Mouse (Mus musculus): ENCODE measurements around the gene Ate1. TPM values are rescaled to one million over a fixed set of nuclear protein-coding genes. Genes with fewer than 3 reads are reported as not detected.

Ate1 gene
- polyA plus RNA-seq, 1 experiment from 2014 or later, result 69.9 TPM

- Histone ChIP-seq H3K4me1 (ENCODE audit: control insufficient read depth, insufficient read depth, low read length) (no peaks in the 10 kb centered on the region), H3K27me3 (ENCODE audit: control insufficient read depth, insufficient read depth, low read length) (no peaks in the 10 kb centered on the region), H3K4me2 (replicated peaks; ENCODE audit: low read depth, low read length) (no peak overlapping the region), H3K27ac (ENCODE audit: low read length) (no peak overlapping the region), H3K9ac (replicated peaks; ENCODE audit: low read depth, low read length) (no peak overlapping the region), H3K9me3 (ENCODE audit: control insufficient read depth, low read depth, low read length) (no peaks in the 10 kb centered on the region), H3K36me3 (ENCODE audit: control insufficient read depth, insufficient read depth, low read length) (no peaks in the 10 kb centered on the region), H3K4me3 (ENCODE audit: low read depth, low read length) (no peak overlapping the region)
- ATAC-seq (ENCODE audit: insufficient number of reproducible peaks, insufficient read depth, low FRiP score, low read depth), result no peak
- WGBS, result 56% methylated on average over 5 of the region's 5 CpGs
These were observed 32.6 kb upstream of the Ate1 start for GRCm38 (mm10) chr7:130552780-130553179.

DNA sequence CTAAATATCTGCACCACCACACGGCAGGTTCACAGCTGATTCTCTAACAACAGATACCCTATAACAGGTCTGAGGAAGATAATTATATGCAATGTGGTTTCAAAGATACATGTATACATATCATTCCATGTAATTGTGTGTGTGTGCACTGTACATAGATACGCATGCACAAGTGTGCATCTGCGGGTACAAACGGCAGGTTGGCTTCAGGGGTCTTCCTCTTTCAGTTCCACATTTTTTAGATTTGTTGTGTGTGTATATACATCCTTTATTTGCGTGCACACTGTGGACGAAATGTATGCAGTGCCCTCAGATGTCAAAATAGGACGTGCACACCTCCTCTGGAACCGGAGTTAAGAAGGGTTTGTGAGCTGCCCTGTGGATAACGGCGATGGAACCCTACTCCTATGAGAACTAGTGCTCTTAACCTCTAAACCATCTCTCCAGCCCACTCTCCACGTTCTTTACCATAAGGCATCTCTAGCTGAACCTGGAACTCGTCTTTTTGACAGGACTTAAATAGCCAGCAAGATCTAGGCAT lies 27.5 kb upstream of the Ate1 start:
- Histone ChIP-seq H3K4me1 (ENCODE audit: control insufficient read depth, insufficient read depth, low read length) (peaks cover 12% of the 10 kb centered on the region; the same call in 1 of the 2 replicates), H3K27ac (ENCODE audit: low read length) (peak overlapping the region; percentile 12; the same call in 1 of the 2 replicates), H3K9ac (replicated peaks; ENCODE audit: low read depth, low read length) (no peak overlapping the region), H3K36me3 (ENCODE audit: control insufficient read depth, insufficient read depth, low read length) (peaks cover 12% of the 10 kb centered on the region; the same call in 1 of the 2 replicates), H3K4me2 (replicated peaks; ENCODE audit: low read depth, low read length) (peak overlapping the region; percentile 22; the same call in 1 of the 2 replicates), H3K9me3 (ENCODE audit: control insufficient read depth, low read depth, low read length) (no peaks in the 10 kb centered on the region), H3K4me3 (ENCODE audit: low read depth, low read length) (peak overlapping the region; percentile 65), H3K27me3 (ENCODE audit: control insufficient read depth, insufficient read depth, low read length) (no peaks in the 10 kb centered on the region)
- no peak for ATAC-seq (ENCODE audit: insufficient number of reproducible peaks, insufficient read depth, low FRiP score, low read depth)
- 84% methylated on average over 12 of the region's 12 CpGs for WGBS

- peak overlapping the region; percentile 63 for H3K9ac ChIP-seq (replicated peaks; ENCODE audit: low read depth, low read length)
- WGBS, result under 1% methylated on average over 83 of the region's 84 CpGs
- peak; percentile 93 for ATAC-seq (ENCODE audit: insufficient number of reproducible peaks, insufficient read depth, low FRiP score, low read depth)
- peak overlapping the region; percentile 65 for H3K4me3 ChIP-seq (ENCODE audit: low read depth, low read length)
- H3K36me3 ChIP-seq (ENCODE audit: control insufficient read depth, insufficient read depth, low read length), result peaks cover 19% of the 10 kb centered on the region; the same call in 1 of the 2 replicates
- no peaks in the 10 kb centered on the region for H3K27me3 ChIP-seq (ENCODE audit: control insufficient read depth, insufficient read depth, low read length)
- peak overlapping the region; percentile 99 for H3K27ac ChIP-seq (ENCODE audit: low read length)
- H3K4me1 ChIP-seq (ENCODE audit: control insufficient read depth, insufficient read depth, low read length), result peaks cover 12% of the 10 kb centered on the region; the same call in 1 of the 2 replicates
- H3K4me2 ChIP-seq (replicated peaks; ENCODE audit: low read depth, low read length), result peak overlapping the region; percentile 95
- no peaks in the 10 kb centered on the region for H3K9me3 ChIP-seq (ENCODE audit: control insufficient read depth, low read depth, low read length)
These were observed 26.8 kb upstream of the Ate1 start for GRCm38 (mm10) chr7:130546791-130547484.

DNA sequence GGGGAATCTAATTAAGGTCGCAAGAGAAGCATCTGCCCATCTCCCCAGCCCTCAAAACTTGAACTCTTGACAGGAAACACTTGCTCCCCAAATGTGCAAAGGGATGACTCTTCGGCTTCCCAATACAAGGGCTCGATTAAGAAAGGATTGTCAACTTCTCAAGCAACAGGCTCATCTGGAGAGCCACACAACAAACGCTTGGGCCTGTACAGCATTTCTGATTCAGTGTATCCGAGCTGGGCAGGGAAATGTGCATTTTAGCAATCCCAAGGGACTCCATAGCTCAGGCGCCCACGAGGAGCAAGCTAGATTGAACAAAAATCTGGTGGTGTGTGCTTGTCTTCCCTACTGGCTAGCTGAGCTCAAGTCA lies 26.2 kb upstream of the Ate1 start:
- Histone ChIP-seq H3K4me2 (replicated peaks; ENCODE audit: low read depth, low read length) (peak overlapping the region; percentile 95), H3K4me3 (ENCODE audit: low read depth, low read length) (peak overlapping the region; percentile 65), H3K9me3 (ENCODE audit: control insufficient read depth, low read depth, low read length) (no peaks in the 10 kb centered on the region), H3K9ac (replicated peaks; ENCODE audit: low read depth, low read length) (peak overlapping the region; percentile 63), H3K27ac (ENCODE audit: low read length) (peak overlapping the region; percentile 99), H3K4me1 (ENCODE audit: control insufficient read depth, insufficient read depth, low read length) (peaks cover 12% of the 10 kb centered on the region; the same call in 1 of the 2 replicates), H3K27me3 (ENCODE audit: control insufficient read depth, insufficient read depth, low read length) (no peaks in the 10 kb centered on the region), H3K36me3 (ENCODE audit: control insufficient read depth, insufficient read depth, low read length) (peaks cover 22% of the 10 kb centered on the region; the same call in 1 of the 2 replicates)
- WGBS, result under 1% methylated on average over 7 of the region's 7 CpGs
- no peak for ATAC-seq (ENCODE audit: insufficient number of reproducible peaks, insufficient read depth, low FRiP score, low read depth)

DNA sequence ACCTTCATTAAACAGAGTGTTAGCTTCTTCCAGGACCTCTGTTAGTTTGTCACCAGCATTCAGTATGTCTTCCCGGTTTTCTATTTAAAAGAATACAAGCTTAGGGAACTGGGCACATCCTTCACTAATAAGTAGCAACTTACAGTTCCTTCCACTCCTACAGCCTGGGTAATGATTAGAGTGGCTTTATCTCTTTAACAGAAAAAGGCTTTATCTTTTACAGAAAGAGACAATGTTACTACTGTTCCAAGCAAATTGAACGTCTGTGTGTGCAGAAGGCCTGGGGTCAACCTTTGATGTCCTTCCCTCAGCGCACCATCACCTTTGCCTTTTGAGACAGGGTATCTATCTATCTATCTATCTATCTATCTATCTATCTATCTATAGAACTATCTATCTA lies 25.7 kb upstream of the Ate1 start:
- peak overlapping the region; percentile 95 for H3K4me2 ChIP-seq (replicated peaks; ENCODE audit: low read depth, low read length)
- no peaks in the 10 kb centered on the region for H3K9me3 ChIP-seq (ENCODE audit: control insufficient read depth, low read depth, low read length)
- no peaks in the 10 kb centered on the region for H3K27me3 ChIP-seq (ENCODE audit: control insufficient read depth, insufficient read depth, low read length)
- peak overlapping the region; percentile 99 for H3K27ac ChIP-seq (ENCODE audit: low read length)
- 43% methylated on average over 3 of the region's 3 CpGs for WGBS
- peak overlapping the region; percentile 63 for H3K9ac ChIP-seq (replicated peaks; ENCODE audit: low read depth, low read length)
- H3K36me3 ChIP-seq (ENCODE audit: control insufficient read depth, insufficient read depth, low read length), result peaks cover 25% of the 10 kb centered on the region; the same call in 1 of the 2 replicates
- peak overlapping the region; percentile 65 for H3K4me3 ChIP-seq (ENCODE audit: low read depth, low read length)
- ATAC-seq (ENCODE audit: insufficient number of reproducible peaks, insufficient read depth, low FRiP score, low read depth), result no peak
- peaks cover 12% of the 10 kb centered on the region; the same call in 1 of the 2 replicates for H3K4me1 ChIP-seq (ENCODE audit: control insufficient read depth, insufficient read depth, low read length)

- Histone ChIP-seq H3K9ac (replicated peaks; ENCODE audit: low read depth, low read length) (no peak overlapping the region; the same call in 1 of the 2 replicates), H3K4me1 (ENCODE audit: control insufficient read depth, insufficient read depth, low read length) (peaks cover 12% of the 10 kb centered on the region; the same call in 1 of the 2 replicates), H3K4me2 (replicated peaks; ENCODE audit: low read depth, low read length) (peak overlapping the region; percentile 95), H3K27ac (ENCODE audit: low read length) (no peak overlapping the region; the same call in 1 of the 2 replicates), H3K9me3 (ENCODE audit: control insufficient read depth, low read depth, low read length) (no peaks in the 10 kb centered on the region), H3K36me3 (ENCODE audit: control insufficient read depth, insufficient read depth, low read length) (peaks cover 25% of the 10 kb centered on the region), H3K4me3 (ENCODE audit: low read depth, low read length) (peak overlapping the region; percentile 65), H3K27me3 (ENCODE audit: control insufficient read depth, insufficient read depth, low read length) (no peaks in the 10 kb centered on the region)
- WGBS, result 86% methylated on average over 5 of the region's 5 CpGs
- no peak for ATAC-seq (ENCODE audit: insufficient number of reproducible peaks, insufficient read depth, low FRiP score, low read depth)
These were observed 25.2 kb upstream of the Ate1 start for GRCm38 (mm10) chr7:130545401-130545800.

- Histone ChIP-seq H3K4me2 (replicated peaks; ENCODE audit: low read depth, low read length) (no peak overlapping the region), H3K4me1 (ENCODE audit: control insufficient read depth, insufficient read depth, low read length) (peaks cover 12% of the 10 kb centered on the region; the same call in 1 of the 2 replicates), H3K36me3 (ENCODE audit: control insufficient read depth, insufficient read depth, low read length) (peaks cover 46% of the 10 kb centered on the region), H3K4me3 (ENCODE audit: low read depth, low read length) (no peak overlapping the region), H3K9ac (replicated peaks; ENCODE audit: low read depth, low read length) (no peak overlapping the region), H3K9me3 (ENCODE audit: control insufficient read depth, low read depth, low read length) (no peaks in the 10 kb centered on the region), H3K27ac (ENCODE audit: low read length) (no peak overlapping the region), H3K27me3 (ENCODE audit: control insufficient read depth, insufficient read depth, low read length) (no peaks in the 10 kb centered on the region)
- WGBS, result 94% methylated on average over 4 of the region's 4 CpGs
- ATAC-seq (ENCODE audit: insufficient number of reproducible peaks, insufficient read depth, low FRiP score, low read depth), result no peak
These were observed 23.0 kb upstream of the Ate1 start for GRCm38 (mm10) chr7:130543181-130543580.

GRCm38 (mm10) chr7:130540176-130540575 lies 20.0 kb upstream of the Ate1 start:
- no peak overlapping the region for H3K4me3 ChIP-seq (ENCODE audit: low read depth, low read length)
- no peaks in the 10 kb centered on the region for H3K9me3 ChIP-seq (ENCODE audit: control insufficient read depth, low read depth, low read length)
- H3K4me2 ChIP-seq (replicated peaks; ENCODE audit: low read depth, low read length), result no peak overlapping the region
- H3K4me1 ChIP-seq (ENCODE audit: control insufficient read depth, insufficient read depth, low read length), result no peaks in the 10 kb centered on the region
- peaks cover 67% of the 10 kb centered on the region for H3K36me3 ChIP-seq (ENCODE audit: control insufficient read depth, insufficient read depth, low read length)
- no peak overlapping the region for H3K27ac ChIP-seq (ENCODE audit: low read length)
- no peaks in the 10 kb centered on the region for H3K27me3 ChIP-seq (ENCODE audit: control insufficient read depth, insufficient read depth, low read length)
- WGBS, result 88% methylated on average over 7 of the region's 7 CpGs
- no peak for ATAC-seq (ENCODE audit: insufficient number of reproducible peaks, insufficient read depth, low FRiP score, low read depth)
- H3K9ac ChIP-seq (replicated peaks; ENCODE audit: low read depth, low read length), result no peak overlapping the region

Measured in stomach, embryonic 14.5 days (tissue).